Mouse (Mus musculus) MEL (cell line): Measurements from ENCODE around the gene Hexim2. TPM values are rescaled to one million over a fixed set of nuclear protein-coding genes. Genes with fewer than 3 reads are reported as not detected.

Experiments
- DNase-seq: peaks from one replicate; pipeline ENCODE4 v3.0.0; 2011; ENCODE audit warnings: low read depth, low spot score
- H3K27ac ChIP-seq: 2 replicates; pipeline ENCODE4 v1.5.1; 2012; ENCODE audit warnings: low read depth, mild to moderate bottlenecking, control low read depth, low read length, moderate library complexity; ENCODE audit not compliant: control insufficient read depth
- H3K27me3 ChIP-seq, 2 experiments: fragments of 150-350 bp in 1 of 2; sonication (generic) in 1 of 2; 2 replicates each; pipeline ENCODE4 v1.6.1; 2012; ENCODE audit warnings: low read length in 2 of 2, mild to moderate bottlenecking in 2 of 2, improper control_type of control experiment in 1 of 2, moderate library complexity in 1 of 2; ENCODE audit not compliant: insufficient read depth in 2 of 2, control insufficient read depth in 1 of 2
- H3K36me3 ChIP-seq, 2 experiments: 2 replicates each; pipeline ENCODE4 v1.6.1; 2012 to 2014; ENCODE audit warnings: low read length in 2 of 2, improper control_type of control experiment in 1 of 2, inconsistent platforms in 1 of 2, mild to moderate bottlenecking in 1 of 2; ENCODE audit not compliant: insufficient read depth in 2 of 2, control insufficient read depth in 1 of 2
- H3K4me1 ChIP-seq, 2 experiments: fragments of 150-350 bp in 1 of 2; sonication (generic) in 1 of 2; 2 replicates each; pipeline ENCODE4 v1.6.1; 2012; ENCODE audit warnings: low read length in 2 of 2, improper control_type of control experiment in 1 of 2, mild to moderate bottlenecking in 1 of 2; ENCODE audit not compliant: insufficient read depth in 2 of 2, control insufficient read depth in 1 of 2
- H3K4me3 ChIP-seq, 2 experiments: fragments of 150-350 bp in 1 of 2; sonication (generic) in 1 of 2; 2 replicates each; pipeline ENCODE4 v1.5.1; 2012; ENCODE audit warnings: low read depth in 2 of 2, low read length in 2 of 2, mild to moderate bottlenecking in 2 of 2, moderate library complexity in 2 of 2, control low read depth in 1 of 2, improper control_type of control experiment in 1 of 2; ENCODE audit not compliant: control insufficient read depth in 1 of 2, insufficient read depth in 1 of 2
- H3K79me2 ChIP-seq: 2 replicates; pipeline ENCODE4 v1.6.1; 2012; ENCODE audit warnings: mild to moderate bottlenecking, low read length, moderate library complexity; ENCODE audit not compliant: control insufficient read depth, poor library complexity, insufficient read depth
- H3K9ac ChIP-seq: 2 replicates; pipeline ENCODE4 v1.6.1; 2012; ENCODE audit warnings: low read depth, mild to moderate bottlenecking, control low read depth, low read length, moderate library complexity; ENCODE audit not compliant: control insufficient read depth, poor library complexity, severe bottlenecking
- H3K9me3 ChIP-seq: fragments of 150-350 bp; sonication (generic); replicated peaks from 2 replicates; pipeline ENCODE4 v1.6.1; 2012; ENCODE audit warnings: mild to moderate bottlenecking, low read length, improper control_type of control experiment, moderate library complexity; ENCODE audit not compliant: insufficient read depth
- BHLHE40 ChIP-seq: IDR thresholded peaks from 2 replicates; pipeline ENCODE4 v1.6.1; 2012; ENCODE audit warnings: low read depth, mild to moderate bottlenecking, inconsistent platforms, low read length, improper control_type of control experiment, borderline replicate concordance
- E2F4 ChIP-seq: IDR thresholded peaks from 2 replicates; pipeline ENCODE4 v1.6.1; 2011; ENCODE audit warnings: low read depth, low read length, improper control_type of control experiment, borderline replicate concordance
- ETS1 ChIP-seq: IDR thresholded peaks from 2 replicates; pipeline ENCODE4 v1.6.1; 2012; ENCODE audit warnings: low read depth, mild to moderate bottlenecking, inconsistent platforms, low read length, improper control_type of control experiment, moderate library complexity
- GATA1 ChIP-seq: IDR thresholded peaks from 2 replicates; pipeline ENCODE4 v1.6.1; 2011; ENCODE audit warnings: low read depth, low read length, improper control_type of control experiment
- KAT2A ChIP-seq: conservative IDR thresholded peaks from 2 replicates; pipeline ENCODE4 v1.6.1; 2012; ENCODE audit warnings: low read depth, low read length, improper control_type of control experiment, inconsistent platforms
- MAFK ChIP-seq: IDR thresholded peaks from 2 replicates; pipeline ENCODE4 v1.6.1; 2011; ENCODE audit warnings: low read depth, mild to moderate bottlenecking, low read length, improper control_type of control experiment, borderline replicate concordance
- MXI1 ChIP-seq: IDR thresholded peaks from 2 replicates; pipeline ENCODE4 v1.6.1; 2011; ENCODE audit warnings: mild to moderate bottlenecking, low read depth, low read length, improper control_type of control experiment
- MYB ChIP-seq: IDR thresholded peaks from 2 replicates; pipeline ENCODE4 v1.6.1; 2011; ENCODE audit warnings: mild to moderate bottlenecking, low read depth, low read length, improper control_type of control experiment
- MYC ChIP-seq: IDR thresholded peaks from 2 replicates; pipeline ENCODE4 v1.6.1; 2011; ENCODE audit warnings: low read depth, mild to moderate bottlenecking, low read length, improper control_type of control experiment, moderate library complexity
- POLR2A ChIP-seq, 2 experiments: IDR thresholded peaks; 2 replicates each; pipeline ENCODE4 v1.6.1; 2011 to 2012; ENCODE audit warnings: low read length in 2 of 2, mild to moderate bottlenecking in 2 of 2, control low read depth in 1 of 2, improper control_type of control experiment in 1 of 2, low read depth in 1 of 2, moderate library complexity in 1 of 2; ENCODE audit not compliant: control insufficient read depth in 1 of 2, insufficient read depth in 1 of 2, poor library complexity in 1 of 2
- POLR2AphosphoS5 ChIP-seq: IDR thresholded peaks from 2 replicates; pipeline ENCODE4 v1.6.1; 2012; ENCODE audit warnings: low read depth, borderline replicate concordance, mild to moderate bottlenecking, inconsistent platforms, low read length, moderate library complexity, mixed read lengths
- SMC3 ChIP-seq: IDR thresholded peaks from 2 replicates; pipeline ENCODE4 v1.6.1; 2011; ENCODE audit warnings: low read depth, low read length, improper control_type of control experiment
- TAL1 ChIP-seq: IDR thresholded peaks from 2 replicates; pipeline ENCODE4 v1.6.1; 2012; ENCODE audit warnings: mild to moderate bottlenecking, inconsistent platforms, low read length, moderate library complexity, mixed read lengths
- ZC3H11A ChIP-seq: IDR thresholded peaks from 2 replicates; pipeline ENCODE4 v1.6.1; 2012; ENCODE audit warnings: low read depth, mild to moderate bottlenecking, inconsistent platforms, low read length, improper control_type of control experiment
- ZMIZ1 ChIP-seq: IDR thresholded peaks from 2 replicates; pipeline ENCODE4 v1.6.1; 2012; ENCODE audit warnings: low read depth, mild to moderate bottlenecking, inconsistent platforms, low read length, improper control_type of control experiment, moderate library complexity
- polyA plus RNA-seq, 2 experiments: library from polyadenylated mRNA; stranded (reverse) in 1 of 2; unstranded in 1 of 2; fragments of >175 nt in 1 of 2; fragments of >200 nt in 1 of 2; gene quantifications; 2 replicates each; pipeline versions ENCODE4 v1.2.1 to v1.2.4; 2012; ENCODE audit warnings: low replicate concordance in 2 of 2, low read depth in 1 of 2; ENCODE audit not compliant: insufficient read length in 2 of 2, insufficient read depth in 1 of 2, missing spikeins in 1 of 2
- total RNA-seq: library from RNA; depleted of rRNA; stranded (reverse); fragments of 300-350 nt; gene quantifications from 2 replicates; pipeline ENCODE4 v1.2.3, GENCODE M21; 2012

The Hexim2 gene
- total and polyA plus RNA-seq, 3 experiments, result 12.3 to 12.5 TPM; not detected in 1

DNA sequence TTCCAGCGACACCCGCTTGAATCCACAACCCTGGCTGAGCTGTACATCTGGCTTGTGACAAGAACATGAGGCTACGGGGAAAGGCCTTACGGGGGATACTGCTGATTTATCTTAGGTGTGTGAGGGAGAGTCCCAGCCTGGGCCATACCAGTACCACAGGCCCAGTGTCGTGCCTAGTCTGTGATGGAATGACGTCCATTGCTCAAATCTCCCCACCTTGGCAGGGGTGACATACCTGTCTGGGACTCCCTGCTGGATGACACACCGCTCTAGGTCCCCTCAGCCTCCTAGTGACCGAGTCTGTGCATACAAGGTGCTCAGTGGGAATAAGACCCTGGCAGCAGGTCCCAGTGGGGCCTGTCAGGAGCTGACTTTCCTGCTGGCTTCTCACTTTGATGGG lies 46.5 kb downstream of the Hexim2 start:
- Histone ChIP-seq H3K36me3 (peaks cover 0 to 16% of the 10 kb centered on the region in 2 experiments; a peak in 2 of 4 replicates), H3K27ac (no peak overlapping the region), H3K4me3 (no peak overlapping the region)

DNA sequence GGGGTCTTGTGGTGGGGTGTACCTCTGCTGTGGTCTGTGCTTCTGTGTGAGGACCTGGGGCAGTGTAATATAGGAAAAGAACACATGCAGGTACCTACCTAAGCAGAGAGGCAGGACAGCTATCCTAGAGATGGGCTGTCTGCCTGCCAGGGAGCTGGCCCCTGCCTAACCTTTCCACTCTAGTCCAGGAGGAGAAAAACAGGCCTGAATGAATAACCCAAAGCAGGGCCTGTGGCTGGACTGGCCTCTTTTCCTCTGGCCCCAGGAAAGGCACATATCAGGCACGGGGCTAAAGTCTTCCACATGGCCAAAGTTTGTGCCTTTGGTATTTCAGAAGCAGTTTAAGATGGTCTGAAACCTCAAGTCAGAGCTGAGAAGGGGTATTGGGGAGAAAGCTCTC lies 48.2 kb downstream of the Hexim2 start:
- H3K4me1 ChIP-seq, result peaks cover 2 to 8% of the 10 kb centered on the region in 2 experiments; a peak in 2 of 4 replicates
- no peaks in the 10 kb centered on the region for H3K9me3 ChIP-seq
- H3K27ac ChIP-seq, result no peak overlapping the region
- 0 out of 4 replicates have a peak, but pooled peaks cover 0 to 5% of the 10 kb centered on the region in 2 experiments for H3K36me3 ChIP-seq
- no peaks in the 10 kb centered on the region for H3K79me2 ChIP-seq
- H3K4me3 ChIP-seq, result no peak overlapping the region
- TF ChIP-seq MAFK (no peak), SMC3 (no peak), BHLHE40 (no peak), POLR2A (IDR thresholded peaks at IDR 0.05; ENCODE audit: control insufficient read depth in 1 of 2, insufficient read depth in 1 of 2, low read depth in 1 of 2, low read length in 2 of 2, poor library complexity in 1 of 2) (no peak), KAT2A (no peak), POLR2AphosphoS5 (no peak), ZC3H11A (no peak), ETS1 (no peak), MXI1 (no peak)
- H3K27me3 ChIP-seq, result no peaks in the 10 kb centered on the region
- H3K9ac ChIP-seq, result no peak overlapping the region
- DNase-seq, result no peak

More for the DNA sequence above, 46.5 kb downstream of the Hexim2 start:
- Histone ChIP-seq H3K27me3 (no peaks in the 10 kb centered on the region), H3K9me3 (no peaks in the 10 kb centered on the region), H3K79me2 (no peaks in the 10 kb centered on the region), H3K9ac (no peak overlapping the region), H3K4me1 (peaks cover 5 to 24% of the 10 kb centered on the region in 2 experiments; a peak in 3 of 4 replicates)
- no peak for TF ChIP-seq E2F4
- TF ChIP-seq MYC, result no peak
- TF ChIP-seq TAL1, result no peak
- no peak for TF ChIP-seq MYB
- no peak for TF ChIP-seq BHLHE40
- TF ChIP-seq ZMIZ1, result no peak
- no peak for DNase-seq

DNA sequence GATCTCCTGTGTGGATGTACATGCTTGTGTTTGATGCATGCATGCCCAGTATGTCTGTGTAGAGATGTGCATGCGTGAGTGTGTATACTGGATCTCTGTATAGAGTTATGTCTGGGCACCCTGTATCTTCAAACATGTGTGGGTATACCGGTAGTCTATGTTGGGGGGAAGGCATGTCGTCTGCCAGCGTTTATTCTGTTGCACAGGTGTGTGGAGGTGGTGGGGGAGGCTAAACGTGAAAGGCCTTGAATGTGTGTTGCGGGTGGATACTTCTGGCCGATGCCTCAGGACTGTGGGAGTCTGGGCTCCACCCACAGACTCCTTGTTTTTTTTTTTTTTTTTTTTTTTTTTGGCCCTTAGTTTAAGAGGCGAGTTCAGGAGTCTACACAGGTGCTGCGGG lies 49.1 kb downstream of the Hexim2 start:
- H3K27me3 ChIP-seq, result no peaks in the 10 kb centered on the region

More for the DNA sequence above, 49.1 kb downstream of the Hexim2 start:
- H3K36me3 ChIP-seq, result no peaks in the 10 kb centered on the region
- H3K9ac ChIP-seq, result no peak overlapping the region
- peaks cover 0 to 4% of the 10 kb centered on the region in 2 experiments; a peak in 1 of 4 replicates for H3K4me1 ChIP-seq
- no peaks in the 10 kb centered on the region for H3K79me2 ChIP-seq
- no peak for DNase-seq
- no peak overlapping the region for H3K4me3 ChIP-seq
- H3K9me3 ChIP-seq, result no peaks in the 10 kb centered on the region
- TF ChIP-seq GATA1, result no peak
- no peak for TF ChIP-seq KAT2A
- H3K27ac ChIP-seq, result no peak overlapping the region
